Mouse (Mus musculus): ENCODE measurements around the gene 6030408B16Rik. TPM values are rescaled to one million over a fixed set of nuclear protein-coding genes. Genes with fewer than 3 reads are reported as not detected.

The 6030408B16Rik gene
- polyA plus RNA-seq, 1 experiment from 2014 or later: 0.66 TPM

DNA sequence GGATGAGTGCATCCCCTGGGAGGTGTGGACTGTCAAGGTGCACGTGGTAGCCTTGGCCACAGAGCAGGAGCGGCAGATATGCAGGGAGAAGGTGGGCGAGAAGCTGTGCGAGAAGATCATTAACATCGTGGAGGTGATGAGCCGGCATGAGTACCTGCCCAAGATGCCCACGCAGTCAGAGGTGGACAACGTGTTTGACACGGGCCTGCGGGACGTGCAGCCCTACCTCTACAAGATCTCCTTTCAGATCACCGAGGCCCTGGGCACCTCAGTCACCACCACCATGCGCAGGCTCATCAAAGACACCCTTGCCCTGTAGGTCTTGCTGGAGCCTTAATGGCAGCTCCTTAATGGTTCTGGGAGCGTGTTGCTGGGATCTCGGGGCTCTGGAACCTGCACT lies 2.7 kb upstream of the 6030408B16Rik start:
- Histone ChIP-seq H3K9ac (no peak overlapping the region), H3K27me3 (no peaks in the 10 kb centered on the region), H3K36me3 (peaks cover 66% of the 10 kb centered on the region), H3K4me2 (no peak overlapping the region), H3K4me3 (no peak overlapping the region), H3K4me1 (replicated peaks) (peaks cover 24% of the 10 kb centered on the region), H3K27ac (no peak overlapping the region), H3K9me3 (no peaks in the 10 kb centered on the region)
- 96% methylated on average over 15 of the region's 15 CpGs for WGBS
- no peak for ATAC-seq (ENCODE audit: low FRiP score)

DNA sequence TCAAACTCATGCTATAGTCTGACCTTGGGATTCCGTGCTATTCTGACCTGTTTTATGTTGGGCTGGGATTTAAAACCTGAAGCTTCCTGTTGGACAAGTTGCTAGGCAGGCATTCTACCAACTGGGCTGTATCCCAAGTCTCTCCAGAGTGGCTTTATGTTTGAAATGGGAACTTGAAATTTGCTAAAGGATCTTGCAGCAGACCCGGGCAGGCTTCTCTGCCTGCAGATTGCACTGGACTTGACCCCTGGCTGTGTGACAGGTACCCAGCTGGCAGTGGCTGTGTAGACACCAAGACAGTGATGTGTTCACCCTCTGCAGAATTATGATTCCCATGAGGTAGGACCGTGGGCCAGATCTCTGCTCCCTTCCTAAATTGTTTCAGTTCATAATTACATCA lies 1.0 kb upstream of the 6030408B16Rik start:
- no peak for ATAC-seq (ENCODE audit: low FRiP score)
- Histone ChIP-seq H3K4me1 (replicated peaks) (peaks cover 10% of the 10 kb centered on the region; the same call in 1 of the 2 replicates), H3K27me3 (no peaks in the 10 kb centered on the region), H3K36me3 (peaks cover 60% of the 10 kb centered on the region), H3K9ac (no peak overlapping the region), H3K4me2 (no peak overlapping the region), H3K27ac (no peak overlapping the region), H3K9me3 (no peaks in the 10 kb centered on the region), H3K4me3 (no peak overlapping the region)
- WGBS: 86% methylated on average over 3 of the region's 3 CpGs

DNA sequence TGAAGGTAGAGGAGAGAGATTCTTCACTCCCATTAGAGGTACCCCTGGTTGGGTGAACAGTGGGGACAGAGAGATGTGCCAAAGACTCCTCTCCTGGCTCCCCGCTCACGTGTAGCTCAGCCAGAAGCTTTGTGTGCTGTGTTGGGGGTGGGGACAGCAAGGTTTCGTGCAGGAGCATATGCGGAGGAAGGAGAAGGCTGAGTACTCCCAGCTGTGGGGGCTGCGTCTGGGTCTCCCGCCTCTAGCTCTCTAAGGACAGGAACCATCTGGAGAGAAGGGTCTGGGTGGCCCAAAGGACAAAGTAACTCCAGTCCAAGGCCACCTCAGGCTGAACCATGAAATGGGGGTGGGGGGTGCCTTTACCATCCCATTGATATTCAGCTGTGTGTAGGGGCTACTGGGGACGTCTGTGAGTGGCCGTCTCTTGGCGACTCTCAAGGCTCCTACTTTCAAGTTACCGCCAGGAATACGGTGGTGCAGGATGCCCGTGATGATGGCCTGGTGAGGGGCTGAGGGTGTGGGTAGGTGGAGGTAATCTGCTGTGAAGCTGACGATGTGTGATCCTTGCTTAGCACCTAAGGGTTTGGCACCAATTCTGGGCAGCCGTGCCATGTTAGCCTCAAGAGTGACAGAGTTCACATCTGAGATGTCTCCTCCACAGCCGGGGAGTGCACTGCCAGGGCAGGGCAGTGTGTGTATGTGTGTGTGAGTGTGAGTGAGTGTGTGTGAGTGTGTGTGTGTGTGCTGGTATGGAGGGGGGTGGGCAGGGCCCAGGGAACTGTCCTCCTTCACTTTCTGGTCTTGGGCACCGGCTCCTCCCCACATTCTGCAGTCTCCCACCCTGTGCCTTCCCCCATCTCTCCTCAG lies 1.2 kb downstream of the 6030408B16Rik start:
- no peaks in the 10 kb centered on the region for H3K27me3 ChIP-seq
- H3K27ac ChIP-seq: no peak overlapping the region
- no peak for ATAC-seq (ENCODE audit: low FRiP score)
- H3K4me1 ChIP-seq (replicated peaks): peaks cover 13% of the 10 kb centered on the region; the same call in 1 of the 2 replicates
- no peak overlapping the region for H3K9ac ChIP-seq
- no peak overlapping the region for H3K4me2 ChIP-seq
- H3K4me3 ChIP-seq: no peak overlapping the region
- peaks cover 40% of the 10 kb centered on the region for H3K36me3 ChIP-seq
- 67% methylated on average over 16 of the region's 16 CpGs for WGBS
- H3K9me3 ChIP-seq: no peaks in the 10 kb centered on the region

GRCm38 (mm10) chr15:101295106-101295505 lies 2.1 kb downstream of the 6030408B16Rik start:
- Histone ChIP-seq H3K9ac (no peak overlapping the region), H3K4me3 (no peak overlapping the region), H3K4me2 (no peak overlapping the region), H3K4me1 (replicated peaks) (peaks cover 13% of the 10 kb centered on the region; the same call in 1 of the 2 replicates), H3K36me3 (peaks cover 31% of the 10 kb centered on the region), H3K27me3 (no peaks in the 10 kb centered on the region), H3K27ac (no peak overlapping the region), H3K9me3 (no peaks in the 10 kb centered on the region)
- 84% methylated on average over 7 of the region's 7 CpGs for WGBS
- ATAC-seq (ENCODE audit: low FRiP score): no peak

DNA sequence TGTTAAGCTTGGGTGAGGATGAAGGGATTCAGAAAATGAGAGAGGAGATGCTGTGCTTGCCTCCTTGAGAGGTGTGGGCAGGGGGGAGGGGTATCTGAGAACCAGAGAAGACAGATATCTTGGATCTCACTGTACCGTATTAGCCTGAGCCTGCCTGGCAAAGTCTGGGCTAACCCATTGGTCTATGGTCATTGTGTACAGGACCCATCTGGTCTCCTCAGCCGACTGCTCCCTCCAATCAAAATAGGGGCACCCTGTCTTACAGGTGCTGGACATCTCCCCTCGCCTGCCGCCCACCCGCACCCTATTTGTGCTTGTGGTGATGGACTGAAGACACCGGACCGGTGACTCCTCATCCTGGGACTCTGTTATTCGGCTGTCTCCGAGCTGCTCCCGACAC lies 2.6 kb downstream of the 6030408B16Rik start:
- peaks cover 26% of the 10 kb centered on the region for H3K36me3 ChIP-seq
- WGBS: 94% methylated on average over 10 of the region's 10 CpGs
- H3K9ac ChIP-seq: no peak overlapping the region
- H3K4me1 ChIP-seq (replicated peaks): peaks cover 13% of the 10 kb centered on the region; the same call in 1 of the 2 replicates
- ATAC-seq (ENCODE audit: low FRiP score): no peak
- H3K27ac ChIP-seq: no peak overlapping the region
- no peaks in the 10 kb centered on the region for H3K9me3 ChIP-seq
- no peak overlapping the region for H3K4me2 ChIP-seq
- no peaks in the 10 kb centered on the region for H3K27me3 ChIP-seq
- no peak overlapping the region for H3K4me3 ChIP-seq

DNA sequence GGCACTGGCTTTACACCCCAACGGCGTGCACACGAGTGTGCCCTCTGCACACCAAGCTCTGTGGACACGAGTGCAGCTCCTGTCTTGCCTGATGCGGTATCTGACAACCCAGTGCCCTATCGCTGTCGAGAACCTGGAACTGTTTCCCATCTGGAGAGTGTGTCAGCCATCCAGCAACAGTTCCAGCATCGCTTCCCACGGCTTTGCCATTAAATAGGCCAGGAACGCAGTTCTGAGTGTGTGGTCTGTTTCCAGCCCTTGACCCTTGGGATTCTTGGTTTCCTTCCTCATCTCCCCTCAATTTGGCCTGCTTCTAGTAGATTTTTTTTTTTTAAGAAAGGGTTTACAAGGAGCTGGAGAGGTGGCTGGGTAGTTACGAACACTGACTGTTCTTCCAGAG lies 3.1 kb downstream of the 6030408B16Rik start:
- 90% methylated on average over 11 of the region's 11 CpGs for WGBS
- no peak for ATAC-seq (ENCODE audit: low FRiP score)
- Histone ChIP-seq H3K27me3 (no peaks in the 10 kb centered on the region), H3K4me3 (no peak overlapping the region), H3K4me2 (no peak overlapping the region), H3K36me3 (peaks cover 21% of the 10 kb centered on the region), H3K27ac (no peak overlapping the region), H3K9me3 (no peaks in the 10 kb centered on the region), H3K4me1 (replicated peaks) (peaks cover 13% of the 10 kb centered on the region; the same call in 1 of the 2 replicates), H3K9ac (no peak overlapping the region)

- H3K4me3 ChIP-seq: no peak overlapping the region
- H3K9me3 ChIP-seq: no peaks in the 10 kb centered on the region
- H3K27ac ChIP-seq: no peak overlapping the region
- H3K9ac ChIP-seq: no peak overlapping the region
- WGBS: 24% methylated on average over 7 of the region's 7 CpGs
- ATAC-seq (ENCODE audit: low FRiP score): no peak
- H3K36me3 ChIP-seq: peaks cover 3% of the 10 kb centered on the region
- no peaks in the 10 kb centered on the region for H3K27me3 ChIP-seq
- 0 out of 2 replicates have a peak overlapping the region, but pooled peaks have one; percentile 8 for H3K4me2 ChIP-seq
- peaks cover 13% of the 10 kb centered on the region; the same call in 1 of the 2 replicates for H3K4me1 ChIP-seq (replicated peaks)
Observed at GRCm38 (mm10) chr15:101297988-101298387, 5.0 kb downstream of the 6030408B16Rik start.

DNA sequence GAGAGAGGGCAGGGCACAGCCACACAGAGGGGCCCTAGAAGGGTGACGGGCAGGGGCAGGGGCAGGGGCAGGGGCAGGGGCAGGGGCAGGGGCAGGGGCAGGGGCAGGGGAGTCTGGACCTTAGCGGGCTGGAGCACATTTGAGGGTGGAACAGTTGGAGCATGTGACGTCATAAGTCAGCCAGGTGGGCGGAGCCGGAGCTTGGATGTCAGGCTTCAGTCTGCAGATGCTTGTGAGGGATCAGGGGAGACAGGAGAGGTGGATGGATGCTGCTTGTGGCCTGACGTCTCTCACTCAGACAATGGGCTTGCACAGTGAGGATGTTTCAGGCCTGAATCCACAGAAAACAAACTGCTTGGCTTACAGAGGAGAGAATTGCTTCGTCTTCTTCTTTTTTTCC lies 5.5 kb downstream of the 6030408B16Rik start:
- Histone ChIP-seq H3K9me3 (no peaks in the 10 kb centered on the region), H3K4me1 (replicated peaks) (peaks cover 13% of the 10 kb centered on the region; the same call in 1 of the 2 replicates), H3K9ac (no peak overlapping the region), H3K4me3 (no peak overlapping the region), H3K27ac (no peak overlapping the region), H3K36me3 (no peaks in the 10 kb centered on the region), H3K4me2 (0 out of 2 replicates have a peak overlapping the region, but pooled peaks have one; percentile 8), H3K27me3 (no peaks in the 10 kb centered on the region)
- no peak for ATAC-seq (ENCODE audit: low FRiP score)
- WGBS: 17% methylated on average over 7 of the region's 7 CpGs

DNA sequence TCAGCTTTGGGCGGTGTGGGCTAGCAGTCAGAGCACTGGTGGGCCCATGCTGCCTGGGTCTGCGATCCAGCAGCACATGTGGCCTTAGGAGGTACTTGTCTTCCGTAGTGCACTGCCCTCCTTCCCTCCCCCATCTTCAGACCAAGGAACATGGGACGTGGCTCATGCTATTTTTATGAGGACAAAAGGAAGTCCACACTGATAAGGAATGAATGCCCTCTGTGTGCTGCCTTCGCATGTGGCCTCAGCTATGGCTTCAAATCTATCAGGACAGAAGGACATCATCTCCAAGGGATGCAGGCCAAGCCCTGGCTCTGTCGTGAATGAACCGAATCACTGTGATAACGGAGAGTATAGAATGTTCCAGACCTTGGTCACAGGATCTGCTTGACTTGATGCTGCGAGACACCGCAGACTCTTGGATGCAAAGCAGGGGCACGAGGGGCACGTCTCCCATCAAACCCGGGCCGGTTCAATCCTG lies 6.5 kb downstream of the 6030408B16Rik start:
- Histone ChIP-seq H3K36me3 (no peaks in the 10 kb centered on the region), H3K27me3 (no peaks in the 10 kb centered on the region), H3K9me3 (no peaks in the 10 kb centered on the region), H3K4me1 (replicated peaks) (peaks cover 5% of the 10 kb centered on the region; the same call in 1 of the 2 replicates), H3K4me2 (no peak overlapping the region), H3K9ac (no peak overlapping the region), H3K4me3 (no peak overlapping the region), H3K27ac (no peak overlapping the region)
- WGBS: 84% methylated on average over 14 of the region's 14 CpGs
- no peak for ATAC-seq (ENCODE audit: low FRiP score)

- Histone ChIP-seq H3K27me3 (no peaks in the 10 kb centered on the region), H3K36me3 (no peaks in the 10 kb centered on the region), H3K27ac (no peak overlapping the region), H3K9me3 (no peaks in the 10 kb centered on the region), H3K9ac (no peak overlapping the region), H3K4me3 (no peak overlapping the region), H3K4me2 (no peak overlapping the region), H3K4me1 (replicated peaks) (peaks cover 5% of the 10 kb centered on the region; the same call in 1 of the 2 replicates)
- no peak for ATAC-seq (ENCODE audit: low FRiP score)
- WGBS: 75% methylated on average over 6 of the region's 6 CpGs
Observed at GRCm38 (mm10) chr15:101300128-101300527, 7.1 kb downstream of the 6030408B16Rik start.

DNA sequence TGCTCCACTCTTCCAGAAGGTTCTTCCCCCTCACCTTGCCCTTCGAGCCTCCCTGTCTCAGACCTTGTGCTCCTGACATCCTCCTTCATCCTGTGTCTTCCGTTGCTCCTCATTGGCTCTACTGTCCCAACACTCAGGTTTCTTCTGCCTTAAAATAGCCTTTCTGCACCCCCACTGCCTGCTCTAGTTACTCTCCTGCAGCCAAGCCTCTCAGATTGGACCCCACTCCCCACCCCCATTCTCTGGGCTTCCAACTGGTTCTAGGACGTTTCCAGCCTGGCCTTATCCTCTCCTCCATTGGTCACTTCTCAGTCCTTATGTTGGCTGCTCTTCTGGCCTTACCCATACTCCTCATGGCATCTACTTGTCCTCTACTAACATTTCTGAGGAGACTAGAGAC lies 9.2 kb downstream of the 6030408B16Rik start:
- WGBS: 76% methylated on average over 3 of the region's 3 CpGs
- no peak for ATAC-seq (ENCODE audit: low FRiP score)
- Histone ChIP-seq H3K4me2 (no peak overlapping the region), H3K4me3 (no peak overlapping the region), H3K4me1 (replicated peaks) (peaks cover 5% of the 10 kb centered on the region; the same call in 1 of the 2 replicates), H3K27me3 (no peaks in the 10 kb centered on the region), H3K27ac (no peak overlapping the region), H3K9me3 (no peaks in the 10 kb centered on the region), H3K36me3 (no peaks in the 10 kb centered on the region), H3K9ac (no peak overlapping the region)

DNA sequence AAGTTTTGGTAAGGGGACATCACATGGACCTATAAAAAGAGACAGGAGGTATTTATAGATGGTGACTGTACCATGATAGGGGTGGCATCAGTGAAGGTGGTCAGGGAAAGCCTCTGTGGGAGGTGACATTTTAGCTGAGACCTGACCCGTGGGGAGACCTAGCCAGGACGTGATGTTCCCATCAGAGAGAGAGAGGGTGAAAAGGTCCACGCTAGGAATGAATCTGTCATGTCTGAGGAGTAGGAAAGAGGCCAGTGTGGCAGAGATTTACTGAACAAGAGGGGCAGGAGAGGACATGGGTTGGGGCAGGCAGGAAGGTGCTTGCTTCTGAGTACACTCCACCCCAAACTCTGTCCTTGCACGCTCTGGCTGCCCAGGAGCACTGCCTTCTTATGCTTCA lies 10.8 kb downstream of the 6030408B16Rik start:
- Histone ChIP-seq H3K36me3 (no peaks in the 10 kb centered on the region), H3K9ac (no peak overlapping the region), H3K4me3 (no peak overlapping the region), H3K27me3 (no peaks in the 10 kb centered on the region), H3K4me2 (no peak overlapping the region), H3K4me1 (replicated peaks) (no peaks in the 10 kb centered on the region), H3K27ac (no peak overlapping the region), H3K9me3 (no peaks in the 10 kb centered on the region)
- WGBS: 82% methylated on average over 4 of the region's 4 CpGs
- ATAC-seq (ENCODE audit: low FRiP score): no peak
